Mouse (Mus musculus): ENCODE measurements around the gene Bok. TPM values are rescaled to one million over a fixed set of nuclear protein-coding genes. Genes with fewer than 3 reads are reported as not detected.

Gene Bok
- 17.9 and 25.3 TPM in 2 replicates for polyA plus RNA-seq (2015; fragmentation: Nextera tagmentation; extraction: Ambion mirVana)

DNA sequence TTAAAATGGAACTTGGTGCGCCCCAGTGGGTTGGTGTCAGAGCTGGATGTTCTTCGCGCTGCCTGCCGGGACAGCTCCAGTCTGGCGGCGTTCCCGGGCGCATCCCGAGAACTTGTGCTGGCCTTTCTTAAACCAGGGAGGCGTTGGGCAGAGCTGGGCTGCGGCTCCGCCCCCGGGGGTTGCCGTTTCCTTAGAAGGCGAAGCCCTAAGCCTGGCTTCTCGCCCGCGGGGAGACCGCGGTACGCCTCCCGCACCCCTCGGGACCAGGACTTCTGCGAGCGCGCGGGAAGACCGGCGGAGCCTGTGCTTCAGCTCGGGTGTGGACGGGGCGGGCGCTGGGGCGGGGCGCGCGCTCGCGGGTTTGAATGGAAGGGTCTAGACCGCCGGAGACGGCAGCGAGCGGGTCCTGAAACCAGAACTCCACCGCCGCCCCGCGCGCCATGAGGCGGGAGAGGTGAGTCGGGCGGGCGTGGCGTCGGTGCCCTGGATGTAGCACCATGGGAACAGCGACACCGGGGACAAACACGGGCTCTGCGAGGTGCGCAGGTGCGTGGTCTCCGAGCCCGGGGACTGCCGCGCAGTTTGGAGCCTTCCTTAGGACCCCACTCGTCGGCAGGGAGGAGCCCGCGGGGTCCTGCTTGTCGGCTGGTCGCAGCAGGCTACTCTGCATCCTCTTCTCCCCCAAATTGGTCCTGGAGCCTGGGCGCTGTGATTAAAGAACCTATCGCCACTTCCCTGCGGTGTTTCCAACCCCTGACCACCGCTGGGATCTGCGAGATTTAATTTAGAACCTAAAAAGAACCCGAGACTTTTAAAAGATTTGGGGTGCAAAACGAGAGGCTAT is at the start of gene Bok:
TSS of gene Bok (plus strand) at position 260 of the 844 bp plus-strand sequence.

DNA sequence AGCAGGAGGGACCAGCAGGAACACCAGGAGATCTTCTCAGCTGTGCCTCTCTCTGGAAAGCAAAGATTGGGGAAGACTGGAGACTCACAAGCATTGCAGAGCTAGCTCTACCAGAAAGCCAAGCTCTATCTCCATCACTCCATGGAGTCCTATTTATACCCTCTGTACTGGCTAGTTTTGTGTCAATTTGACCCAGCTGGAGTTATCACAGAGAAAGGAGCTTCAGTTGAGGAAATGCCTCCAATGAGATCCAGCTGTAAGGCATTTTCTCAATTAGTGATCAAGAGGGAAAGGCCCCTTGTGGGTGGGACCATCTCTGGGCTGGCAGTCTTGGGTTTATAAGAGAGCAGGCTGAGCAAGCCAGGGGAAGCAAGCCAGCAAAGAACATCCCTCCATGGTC is 26.9 kb upstream of the Bok start, which contains the start of gene Stk25:
TSS of gene Stk25 (minus strand) at position 101 of the 400 bp plus-strand sequence.

Other genes with a start within 250 kb of the Bok start
- gene Hdlbp, start 206.8 kb upstream of the Bok start, polyA plus RNA-seq (2015; fragmentation: Nextera tagmentation; extraction: Ambion mirVana): 93.8 and 113 TPM in 2 replicates
- 3.3 and 3.4 TPM in 2 replicates for gene Farp2, start 173.6 kb upstream of the Bok start, polyA plus RNA-seq (2015; fragmentation: Nextera tagmentation; extraction: Ambion mirVana)
- gene Stk25, start 27.0 kb upstream of the Bok start, polyA plus RNA-seq (2015; fragmentation: Nextera tagmentation; extraction: Ambion mirVana): 108 and 117 TPM in 2 replicates
- 45.1 and 47.5 TPM in 2 replicates for gene Atg4b, start 65.8 kb downstream of the Bok start, polyA plus RNA-seq (2015; fragmentation: Nextera tagmentation; extraction: Ambion mirVana)
- 37.5 and 37.7 TPM in 2 replicates for gene Thap4, start 69.2 kb downstream of the Bok start, polyA plus RNA-seq (2015; fragmentation: Nextera tagmentation; extraction: Ambion mirVana)
- gene Dtymk, start 116.3 kb downstream of the Bok start, polyA plus RNA-seq (2015; fragmentation: Nextera tagmentation; extraction: Ambion mirVana): 75.9 and 83.5 TPM in 2 replicates
- gene Ing5, start 118.3 kb downstream of the Bok start, polyA plus RNA-seq (2015; fragmentation: Nextera tagmentation; extraction: Ambion mirVana): 4.3 and 4.4 TPM in 2 replicates
- gene D2hgdh, start 139.2 kb downstream of the Bok start, polyA plus RNA-seq (2015; fragmentation: Nextera tagmentation; extraction: Ambion mirVana): 9.1 and 9.8 TPM in 2 replicates
- gene Gal3st2, start 175.6 kb downstream of the Bok start, polyA plus RNA-seq (2015; fragmentation: Nextera tagmentation; extraction: Ambion mirVana): 0.50 and 0.74 TPM in 2 replicates
- gene Gal3st2b, start 232.7 kb downstream of the Bok start, polyA plus RNA-seq (2015; fragmentation: Nextera tagmentation; extraction: Ambion mirVana): 0.06 and 0.19 TPM in 2 replicates

All from skeletal muscle tissue, postnatal 0 days (tissue).